Mouse (Mus musculus) T-helper 1 cell (primary cell): ENCODE results near the gene Coq3.

Source experiments
- in situ Hi-C: fragments of 300-600 bp; cut with MboI, MseI; formaldehyde crosslinking; loops from one replicate; pipeline ENCODE4 v1.15.1; 2025; ENCODE audit warnings: high pct_unique_total_duplicates

Coq3 gene

GRCm38 (mm10) chr4:21879565-21880220 is at the start of gene Coq3:
TSS of gene Coq3 (plus strand) at chr4:21879673.
- in situ Hi-C loops: loop anchor here (5.0 kb wide), 1 partner anchor 68 kb away; no protein-coding TSS in a partner anchor

- in situ Hi-C loops: no loop called here
Measured at GRCm38 (mm10) chr4:21832844-21833243, 46.6 kb upstream of the Coq3 start.

GRCm38 (mm10) chr4:21847481-21848286 is 31.8 kb upstream of the Coq3 start, which contains the start of gene Pnisr:
TSS of gene Pnisr (plus strand) at chr4:21847583.
- in situ Hi-C loops: loop anchor here (5.0 kb wide), 1 partner anchor 70 kb away; no protein-coding TSS in a partner anchor

GRCm38 (mm10) chr4:21848287-21848630 is 31.2 kb upstream of the Coq3 start:
- in situ Hi-C loops: loop anchor here (5.0 kb wide), 1 partner anchor 71 kb away; no protein-coding TSS in a partner anchor

- in situ Hi-C loops: no loop called here
Measured at GRCm38 (mm10) chr4:21857481-21857880, 22.0 kb upstream of the Coq3 start.

GRCm38 (mm10) chr4:21865226-21865625 is 14.2 kb upstream of the Coq3 start:
- in situ Hi-C loops: no loop called here

GRCm38 (mm10) chr4:21878776-21879175 is 697 bp upstream of the Coq3 start:
- in situ Hi-C loops: no loop called here

GRCm38 (mm10) chr4:21882806-21883205 is 3.3 kb downstream of the Coq3 start:
- in situ Hi-C loops: loop anchor here (5.0 kb wide), 1 partner anchor 64 kb away; no protein-coding TSS in a partner anchor

GRCm38 (mm10) chr4:21885831-21886230 is 6.4 kb downstream of the Coq3 start:
- in situ Hi-C loops: no loop called here

- in situ Hi-C loops: no loop called here
Measured at GRCm38 (mm10) chr4:21930971-21931771, 51.7 kb downstream of the Coq3 start, which contains the start of gene Faxc. TSS of gene Faxc (plus strand) at chr4:21931329.

GRCm38 (mm10) chr4:21931772-21932630 is 52.5 kb downstream of the Coq3 start:
- in situ Hi-C loops: no loop called here

GRCm38 (mm10) chr4:21935378-21935777 is 55.9 kb downstream of the Coq3 start:
- in situ Hi-C loops: no loop called here

GRCm38 (mm10) chr4:21936424-21936823 is 57.0 kb downstream of the Coq3 start:
- in situ Hi-C loops: no loop called here

- in situ Hi-C loops: no loop called here
Measured at GRCm38 (mm10) chr4:21937890-21938289, 58.4 kb downstream of the Coq3 start.

- in situ Hi-C loops: loop anchor here (5.0 kb wide), 2 partner anchors 62 to 102 kb away; no protein-coding TSS in a partner anchor
Measured at GRCm38 (mm10) chr4:21944672-21945071, 65.2 kb downstream of the Coq3 start.

GRCm38 (mm10) chr4:21951444-21951843 is 72.0 kb downstream of the Coq3 start:
- in situ Hi-C loops: no loop called here

GRCm38 (mm10) chr4:21952255-21952654 is 72.8 kb downstream of the Coq3 start:
- in situ Hi-C loops: no loop called here

GRCm38 (mm10) chr4:21957570-21958321 is 78.3 kb downstream of the Coq3 start:
- in situ Hi-C loops: no loop called here
